Mouse (Mus musculus) stomach, postnatal 0 days (tissue): ENCODE results near the gene Kctd3. TPM values are rescaled to one million over a fixed set of nuclear protein-coding genes. Genes with fewer than 3 reads are reported as not detected.

ENCODE experiments used
- ATAC-seq: fragments of 200-750 bp; cut with Nextera tagmentation; 2 replicates; pipeline ENCODE4 v1.8.0; 2017; ENCODE audit not compliant: low FRiP score, low TSS enrichment
- DNase-seq: peaks from one replicate; pipeline ENCODE4 v3.0.0-alpha.2; 2016; ENCODE audit warnings: low spot score
- H3K27ac ChIP-seq: fragments of 300-500 bp; sonication (generic); replicated peaks from 2 replicates; pipeline ENCODE4 v1.5.1; 2014; ENCODE audit warnings: mild to moderate bottlenecking, control low read depth
- H3K27me3 ChIP-seq: fragments of 300-500 bp; sonication (generic); 2 replicates; pipeline ENCODE4 v1.6.1; 2014; ENCODE audit warnings: low read length; ENCODE audit not compliant: control insufficient read depth, insufficient read depth
- H3K36me3 ChIP-seq: fragments of 300-500 bp; sonication (generic); 2 replicates; pipeline ENCODE4 v1.6.1; 2014; ENCODE audit warnings: low read length, mixed read lengths; ENCODE audit not compliant: control insufficient read depth, insufficient read depth
- H3K4me1 ChIP-seq: fragments of 300-500 bp; sonication (generic); replicated peaks from 2 replicates; pipeline ENCODE4 v1.6.1; 2014; ENCODE audit warnings: antibody characterized with exemption; ENCODE audit not compliant: control insufficient read depth, insufficient read depth
- H3K4me2 ChIP-seq: fragments of 300-500 bp; sonication (generic); replicated peaks from 2 replicates; pipeline ENCODE4 v1.6.1; 2014; ENCODE audit warnings: low read depth, mild to moderate bottlenecking, control low read depth, moderate library complexity
- H3K4me3 ChIP-seq: fragments of 300-500 bp; sonication (generic); 2 replicates; pipeline ENCODE4 v1.5.1; 2014; ENCODE audit warnings: low read depth, low read length, control low read depth
- H3K9ac ChIP-seq: fragments of 300-500 bp; sonication (generic); 2 replicates; pipeline ENCODE4 v1.6.1; 2014; ENCODE audit warnings: mild to moderate bottlenecking, low read length, control low read depth, mixed read lengths
- H3K9me3 ChIP-seq: fragments of 300-500 bp; sonication (generic); 2 replicates; pipeline ENCODE4 v1.6.1; 2016; ENCODE audit warnings: low read length; ENCODE audit not compliant: control insufficient read depth
- CTCF ChIP-seq: IDR thresholded peaks from 2 replicates; pipeline ENCODE4 v1.5.1; 2016; ENCODE audit warnings: antibody characterized with exemption, low read depth, mild to moderate bottlenecking, moderate library complexity
- EP300 ChIP-seq: optimal IDR thresholded peaks from 2 replicates; pipeline ENCODE3; 2016; ENCODE audit warnings: antibody characterized with exemption
- WGBS: fragments of 180-500 bp; shearing (Covaris S2); extraction: QIAGEN DNeasy Blood & Tissue Kit; methylation state at CpG from one replicate; pipeline ENCODE4 v1.1.7; 2014; 5-methylcytosine and 5-hydroxymethylcytosine counted together
- polyA plus RNA-seq: library from polyadenylated mRNA; unstranded; fragments of >200 nt; fragmentation: Nextera tagmentation; extraction: Ambion mirVana; gene quantifications from 2 replicates; pipeline ENCODE4 v1.2.1, GENCODE M21; 2015

The Kctd3 gene
- polyA plus RNA-seq, 1 experiment from 2014 or later = 13.6 TPM

DNA sequence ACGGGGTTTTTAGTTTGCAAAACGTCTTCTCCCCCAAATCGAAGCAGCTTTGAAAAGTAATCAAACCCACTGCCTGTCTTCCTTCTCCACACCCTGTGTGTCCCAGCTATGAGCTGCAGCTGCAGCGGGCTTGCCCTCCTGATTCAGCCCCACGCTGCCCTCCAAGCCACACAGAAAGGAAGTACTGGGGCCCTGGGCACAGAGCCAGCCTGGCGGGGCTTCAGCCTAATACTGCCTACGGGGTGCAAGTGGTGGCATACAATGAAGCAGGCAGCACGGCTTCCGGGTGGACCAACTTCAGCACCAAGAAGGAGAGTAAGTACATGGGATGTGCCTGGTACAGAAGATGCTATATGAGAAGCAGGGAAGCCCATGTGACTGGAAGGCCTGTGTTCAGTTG, 59.4 kb downstream of the Kctd3 start:
- Histone ChIP-seq H3K9me3 (no peaks in the 10 kb centered on the region), H3K9ac (no peak overlapping the region), H3K27me3 (no peaks in the 10 kb centered on the region), H3K36me3 (no peaks in the 10 kb centered on the region), H3K4me2 (no peak overlapping the region), H3K27ac (no peak overlapping the region), H3K4me3 (no peak overlapping the region), H3K4me1 (no peaks in the 10 kb centered on the region)
- 54% methylated on average over 9 of the region's 9 CpGs for WGBS
- DNase-seq (no peak), ATAC-seq (no peak)
- TF ChIP-seq CTCF = no peak
- no peak for TF ChIP-seq EP300

DNA sequence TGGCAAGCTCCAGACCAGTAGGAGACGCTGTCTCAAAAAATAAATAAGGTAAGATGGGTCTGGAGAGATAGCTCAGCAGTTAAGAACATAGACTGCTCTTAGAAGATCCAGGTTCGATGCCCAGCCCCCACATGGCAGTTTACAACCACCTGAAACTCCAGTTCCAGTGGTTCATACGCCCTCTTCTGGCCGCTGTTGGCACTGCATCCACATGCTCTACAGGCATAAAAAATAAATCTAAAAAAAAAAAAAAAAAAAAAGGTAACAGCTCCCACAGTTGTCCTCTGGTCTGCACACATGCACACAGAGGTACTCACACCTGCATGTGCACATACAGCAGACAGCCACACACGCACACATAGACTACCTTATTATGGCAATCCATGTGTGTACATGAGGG, 59.8 kb downstream of the Kctd3 start:
- H3K27ac ChIP-seq = no peak overlapping the region
- TF ChIP-seq CTCF = peak; percentile 51
- TF ChIP-seq EP300 = no peak
- ATAC-seq (no peak), DNase-seq (peak; percentile 17)
- H3K4me1 ChIP-seq = no peaks in the 10 kb centered on the region
- H3K9ac ChIP-seq = no peak overlapping the region
- H3K4me3 ChIP-seq = no peak overlapping the region
- H3K36me3 ChIP-seq = no peaks in the 10 kb centered on the region
- no peaks in the 10 kb centered on the region for H3K27me3 ChIP-seq
- no peak overlapping the region for H3K4me2 ChIP-seq
- no peaks in the 10 kb centered on the region for H3K9me3 ChIP-seq
- WGBS = 65% methylated on average over 5 of the region's 5 CpGs

DNA sequence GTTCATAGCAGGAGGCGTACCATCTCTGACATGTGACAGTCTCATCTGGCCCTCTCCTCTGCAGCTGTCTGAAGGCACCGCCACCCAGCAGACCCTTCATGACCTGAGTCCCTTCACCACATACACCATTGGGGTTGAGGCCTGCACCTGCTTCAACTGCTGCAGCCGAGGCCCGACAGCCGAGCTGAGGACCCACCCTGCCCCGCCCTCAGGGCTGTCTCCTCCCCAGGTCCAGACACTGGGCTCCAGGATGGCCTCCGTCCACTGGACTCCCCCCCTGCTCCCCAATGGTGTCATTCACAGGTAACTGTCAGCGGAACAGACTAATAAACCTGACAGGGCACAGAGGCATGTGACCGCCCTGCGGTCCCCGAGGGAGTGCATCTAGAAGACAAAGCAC, 60.8 kb downstream of the Kctd3 start:
- H3K36me3 ChIP-seq = no peaks in the 10 kb centered on the region
- no peaks in the 10 kb centered on the region for H3K4me1 ChIP-seq
- no peak overlapping the region for H3K4me3 ChIP-seq
- TF ChIP-seq CTCF (no peak), EP300 (no peak)
- H3K9ac ChIP-seq = no peak overlapping the region
- DNase-seq = no peak
- H3K4me2 ChIP-seq = no peak overlapping the region
- no peak overlapping the region for H3K27ac ChIP-seq
- H3K27me3 ChIP-seq = no peaks in the 10 kb centered on the region
- WGBS = 78% methylated on average over 11 of the region's 11 CpGs
- ATAC-seq = 0 out of 2 replicates have a peak, but pooled peaks have one; percentile 12
- no peaks in the 10 kb centered on the region for H3K9me3 ChIP-seq

DNA sequence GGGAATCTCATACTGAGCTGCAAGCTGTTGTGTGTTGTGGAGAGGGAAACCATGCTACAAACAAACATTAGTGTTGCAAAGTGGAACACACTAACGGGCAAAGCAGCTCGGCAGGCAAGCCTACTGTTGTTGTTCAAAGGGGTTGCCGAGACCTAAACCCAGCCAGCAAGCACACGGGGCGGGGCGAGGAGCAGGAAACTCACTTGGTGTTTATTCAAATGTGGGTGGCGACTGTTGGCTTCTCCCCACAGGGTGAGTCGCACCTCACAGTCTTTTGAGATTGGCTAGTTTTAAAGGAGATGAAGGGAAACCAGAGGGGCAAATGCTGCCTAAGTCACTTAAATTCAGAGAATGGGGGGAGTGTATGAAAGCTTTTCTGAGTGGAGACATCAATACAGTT, 62.3 kb downstream of the Kctd3 start:
- ATAC-seq = no peak
- 11% methylated on average over 8 of the region's 8 CpGs for WGBS

DNA sequence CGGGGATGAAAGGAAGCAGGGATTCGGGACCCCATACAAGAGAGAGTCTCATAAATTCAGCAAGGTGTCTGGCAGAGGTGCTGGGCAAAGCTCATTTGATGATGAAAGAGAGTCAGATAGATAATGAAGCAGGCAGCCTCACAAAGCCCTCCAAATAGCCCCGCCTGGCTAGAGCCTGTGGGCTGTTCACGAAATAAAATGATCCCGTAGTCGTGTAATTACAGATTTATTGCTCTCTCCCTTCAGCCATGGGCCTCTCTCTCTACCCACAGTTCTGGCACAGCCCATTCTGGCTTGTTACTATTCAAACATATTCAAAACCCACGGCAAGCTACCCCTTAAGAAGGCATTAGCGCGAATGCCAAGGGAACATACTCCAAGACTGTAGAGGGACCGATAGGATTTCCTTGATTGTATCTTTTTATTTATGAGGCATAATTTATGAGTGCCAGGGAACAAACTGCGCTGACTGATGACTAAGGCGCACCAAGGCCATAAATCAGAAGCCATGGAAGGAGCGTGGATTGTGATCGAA, 70.3 kb downstream of the Kctd3 start:
- Histone ChIP-seq H3K4me2 (no peak overlapping the region), H3K27me3 (no peaks in the 10 kb centered on the region), H3K4me1 (no peaks in the 10 kb centered on the region), H3K36me3 (no peaks in the 10 kb centered on the region), H3K4me3 (no peak overlapping the region), H3K9ac (no peak overlapping the region), H3K27ac (no peak overlapping the region), H3K9me3 (no peaks in the 10 kb centered on the region)
- DNase-seq = no peak
- no peak for ATAC-seq
- TF ChIP-seq EP300 (no peak), CTCF (no peak)
- WGBS = 76% methylated on average over 14 of the region's 14 CpGs

More for the DNA sequence above, 62.3 kb downstream of the Kctd3 start:
- no peak overlapping the region for H3K9ac ChIP-seq
- peak; percentile 23 for DNase-seq
- no peak overlapping the region for H3K27ac ChIP-seq
- H3K9me3 ChIP-seq = no peaks in the 10 kb centered on the region
- no peaks in the 10 kb centered on the region for H3K4me1 ChIP-seq
- TF ChIP-seq CTCF = no peak
- TF ChIP-seq EP300 = no peak
- H3K4me3 ChIP-seq = no peak overlapping the region
- H3K27me3 ChIP-seq = no peaks in the 10 kb centered on the region
- H3K4me2 ChIP-seq = no peak overlapping the region
- H3K36me3 ChIP-seq = no peaks in the 10 kb centered on the region
